22 mouse cellular contexts compared by ENCODE assay signal in genomic region chr1:136255174-136255573, GRCm38 (mm10). TPM values are rescaled to one million over a fixed set of nuclear protein-coding genes. Genes with fewer than 3 reads are reported as not detected.
DNase-seq lines count a peak whose midpoint lies in the region; ATAC-seq lines count a peak whose summit lies in the region.
"Had no signal": no experiment of that assay in that cellular context is flagged by ENCODE, and none has a peak within 500 bp of the region (broad histone marks: within the 10 kb centered on the region; RNA-seq: fewer than 3 reads in every experiment).

No protein-coding gene starts in this region.

- no peaks in the 10 kb centered on the region for H3K36me3 ChIP-seq in embryonic facial prominence, embryonic 15.5 days
- no peaks in the 10 kb centered on the region for H3K36me3 ChIP-seq in embryonic facial prominence, embryonic 10.5 days (replicated peaks)
- H3K36me3 ChIP-seq: embryonic facial prominence, embryonic 13.5 days; hindbrain, embryonic 15.5 days; limb, embryonic 10.5 days; liver, embryonic 15.5 days had no signal

- peaks cover 8% of the 10 kb centered on the region for H3K4me1 ChIP-seq in embryonic facial prominence, embryonic 15.5 days
- H3K4me1 ChIP-seq in embryonic facial prominence, embryonic 10.5 days = peaks cover 23% of the 10 kb centered on the region

- H3K4me2 ChIP-seq in embryonic facial prominence, embryonic 15.5 days (replicated peaks) = no peak overlapping the region
- H3K4me2 ChIP-seq: embryonic facial prominence, embryonic 13.5 days; forebrain, embryonic 13.5 days; hindbrain, embryonic 15.5 days; liver, embryonic 15.5 days had no signal

- no peaks in the 10 kb centered on the region for H3K9me3 ChIP-seq in embryonic facial prominence, embryonic 15.5 days (replicated peaks)
- no peaks in the 10 kb centered on the region for H3K9me3 ChIP-seq in embryonic facial prominence, embryonic 10.5 days
- H3K9me3 ChIP-seq: embryonic facial prominence, embryonic 13.5 days; forebrain, embryonic 13.5 days; hindbrain, embryonic 15.5 days; limb, embryonic 10.5 days; liver, embryonic 15.5 days had no signal

- peaks cover 28% of the 10 kb centered on the region for H3K27me3 ChIP-seq in embryonic facial prominence, embryonic 15.5 days
- peaks cover 52% of the 10 kb centered on the region for H3K27me3 ChIP-seq in embryonic facial prominence, embryonic 10.5 days (replicated peaks; ENCODE audit: low read depth, poor library complexity, severe bottlenecking)

- WGBS in embryonic facial prominence, embryonic 15.5 days = 41% methylated on average over 6 of the region's 6 CpGs
- 43% methylated on average over 6 of the region's 6 CpGs for WGBS in embryonic facial prominence, embryonic 10.5 days

- no peak overlapping the region for H3K9ac ChIP-seq in embryonic facial prominence, embryonic 15.5 days
- H3K9ac ChIP-seq: embryonic facial prominence, embryonic 13.5 days; forebrain, embryonic 13.5 days; hindbrain, embryonic 15.5 days; liver, embryonic 15.5 days had no signal

- no peak overlapping the region for H3K4me3 ChIP-seq in embryonic facial prominence, embryonic 15.5 days (replicated peaks)
- H3K4me3 ChIP-seq in embryonic facial prominence, embryonic 10.5 days = no peak overlapping the region
- H3K4me3 ChIP-seq: embryonic facial prominence, embryonic 13.5 days; forebrain, embryonic 13.5 days; hindbrain, embryonic 15.5 days; limb, embryonic 10.5 days; liver, embryonic 15.5 days had no signal

- DNase-seq in embryonic facial prominence, embryonic 10.5 days (ENCODE audit: low spot score) = no peak
- DNase-seq in thymus, postnatal 4 days = peak; percentile 30
- DNase-seq in thymus, postnatal 36 days = no peak
- no peak for DNase-seq in neural tube, embryonic 10.5 days (ENCODE audit: extremely low spot score, low spot score)
- DNase-seq in adrenal gland, postnatal 25 days = no peak
- DNase-seq: B cell, adult 2 months; cerebellum, adult 8-10 months; kidney, adult 8-10 months; right cerebral cortex, adult 18-20 months had no signal

- peak; percentile 39; the same call in 1 of the 2 replicates for ATAC-seq in embryonic facial prominence, embryonic 15.5 days (ENCODE audit: insufficient number of reproducible peaks, low FRiP score, low TSS enrichment, low read depth)
- ATAC-seq in inflammation-experienced regulatory T-cells, adult 6 months = peak; percentile 66
- ATAC-seq in erythroid progenitor cell, adult 5-6 weeks (replicated peaks; ENCODE audit: low FRiP score, poor library complexity, severe bottlenecking) = no peak
- ATAC-seq: forebrain, embryonic 13.5 days had no signal

- H3K27ac ChIP-seq in embryonic facial prominence, embryonic 15.5 days (replicated peaks) = no peak overlapping the region
- H3K27ac ChIP-seq in embryonic facial prominence, embryonic 10.5 days (replicated peaks) = no peak overlapping the region
- H3K27ac ChIP-seq: embryonic facial prominence, embryonic 13.5 days; forebrain, embryonic 13.5 days; hindbrain, embryonic 15.5 days; limb, embryonic 10.5 days; liver, embryonic 15.5 days had no signal

RNA-seq across cellular contexts. Expression of gene Gpr25, which starts 5.5 kb away (rescaled TPM):
- not detected in 2 replicates for polyA plus RNA-seq in embryonic facial prominence, embryonic 15.5 days (2015; fragmentation: Nextera tagmentation; extraction: Ambion mirVana)
- polyA plus RNA-seq in embryonic facial prominence, embryonic 10.5 days (2016; fragmentation: Nextera tagmentation; extraction: Ambion mirVana) = not detected in 2 replicates
- polyA plus RNA-seq in inflammation-experienced regulatory T-cells, adult 6 months (2017; shearing (Covaris generic)) = not detected
- not detected in 2 replicates for total RNA-seq in erythroid progenitor cell, adult 5-6 weeks (2015; ENCODE audit: low replicate concordance)
- total RNA-seq in erythroid progenitor cell, adult 5-6 weeks (2017; ENCODE audit: low replicate concordance) = not detected in 2 replicates
- not detected in 2 replicates for total RNA-seq in adrenal gland, postnatal 25 days (2021)
- total RNA-seq: adrenal gland, adult 18-20 months; gastrocnemius, adult 18-20 months; heart, adult 8-10 months; neutrophil, adult 5-6 weeks had no signal
- polyA plus RNA-seq: forebrain, embryonic 13.5 days; limb, embryonic 10.5 days; liver, embryonic 15.5 days had no signal

RNA-seq across cellular contexts. Expression of gene Inava, which starts 21.1 kb away (rescaled TPM):
- 16.6 and 19.4 TPM in 2 replicates for polyA plus RNA-seq in embryonic facial prominence, embryonic 15.5 days (2015; fragmentation: Nextera tagmentation; extraction: Ambion mirVana)
- polyA plus RNA-seq in embryonic facial prominence, embryonic 10.5 days (2016; fragmentation: Nextera tagmentation; extraction: Ambion mirVana) = 24.1 and 26.4 TPM in 2 replicates
- under 1 TPM in 1 of 3 experiments, not detected in 2; 0.11 TPM for polyA plus RNA-seq in inflammation-experienced regulatory T-cells, adult 6 months (2017; shearing (Covaris generic))
- total RNA-seq in erythroid progenitor cell, adult 5-6 weeks (2015; ENCODE audit: low replicate concordance) = not detected in 2 replicates
- not detected in 2 replicates for total RNA-seq in erythroid progenitor cell, adult 5-6 weeks (2017; ENCODE audit: low replicate concordance)
- not detected in 2 replicates for total RNA-seq in adrenal gland, postnatal 25 days (2021)
- total RNA-seq: gastrocnemius, adult 18-20 months; heart, adult 8-10 months; neutrophil, adult 5-6 weeks had no signal

RNA-seq across cellular contexts. Expression of gene Mroh3, which starts 42.5 kb away (rescaled TPM):
- 0.32 TPM in 1 of 2 replicates, not detected in the other for polyA plus RNA-seq in embryonic facial prominence, embryonic 15.5 days (2015; fragmentation: Nextera tagmentation; extraction: Ambion mirVana)
- 0.42 and 0.58 TPM in 2 replicates for polyA plus RNA-seq in embryonic facial prominence, embryonic 10.5 days (2016; fragmentation: Nextera tagmentation; extraction: Ambion mirVana)
- not detected for polyA plus RNA-seq in inflammation-experienced regulatory T-cells, adult 6 months (2017; shearing (Covaris generic))
- not detected in 2 replicates for total RNA-seq in erythroid progenitor cell, adult 5-6 weeks (2015; ENCODE audit: low replicate concordance)
- not detected in 2 replicates for total RNA-seq in erythroid progenitor cell, adult 5-6 weeks (2017; ENCODE audit: low replicate concordance)
- total RNA-seq in adrenal gland, postnatal 25 days (2021) = not detected in 2 replicates
- total RNA-seq: adrenal gland, adult 18-20 months; gastrocnemius, adult 18-20 months; heart, adult 8-10 months; neutrophil, adult 5-6 weeks had no signal
- polyA plus RNA-seq: forebrain, embryonic 13.5 days; hindbrain, embryonic 15.5 days; liver, embryonic 15.5 days; spleen, adult 2 months had no signal

Comparison
In these comparisons a context has a peak if more than half of its experiments do, and no peak if none do; other contexts are left out.
1. RNA of gene Inava, which starts 21.1 kb away (polyA plus RNA-seq): 24.1 to 26.4 TPM in embryonic facial prominence, embryonic 10.5 days and 16.6 to 19.4 TPM in embryonic facial prominence, embryonic 15.5 days; 0.11 TPM in inflammation-experienced regulatory T-cells, adult 6 months; every median in the first group is over 10 times any median in the second.